Mouse (Mus musculus) spleen, postnatal 10 days (tissue): ENCODE data around the gene H2al1f.
"Not testable (repeated sequence)": the region's sequence is repeated elsewhere in the genome, so short reads cannot be mapped to it uniquely, and the experiment has no call there.

Source experiments
- DNase-seq, 2 experiments: peaks; one replicate each; pipeline ENCODE4 v3.0.0; 2021 to 2022; ENCODE audit warnings: low spot score in 2 of 2

The H2al1f gene

GRCm38 (mm10) chrX:11314858-11315257 lies at the start of gene H2al1f:
Gene H2al1f, plus strand, starts transcription at chrX:11315158.
- not testable (repeated sequence) for DNase-seq

GRCm38 (mm10) chrX:11267791-11268190 lies 47.2 kb upstream of the H2al1f start:
- DNase-seq = no peak

- no peak for DNase-seq
Observed at GRCm38 (mm10) chrX:11269074-11269473, 45.9 kb upstream of the H2al1f start.

GRCm38 (mm10) chrX:11273190-11273589 lies 41.8 kb upstream of the H2al1f start:
- DNase-seq = no peak

- DNase-seq = no peak
Observed at GRCm38 (mm10) chrX:11277083-11277482, 37.9 kb upstream of the H2al1f start.

GRCm38 (mm10) chrX:11280741-11281140 lies 34.2 kb upstream of the H2al1f start:
- DNase-seq = no peak

GRCm38 (mm10) chrX:11288306-11288882 lies 26.6 kb upstream of the H2al1f start:
- no peak for DNase-seq

- DNase-seq = no peak
Observed at GRCm38 (mm10) chrX:11289244-11289643, 25.7 kb upstream of the H2al1f start.

- not testable (repeated sequence) for DNase-seq
Observed at GRCm38 (mm10) chrX:11298957-11299356, 16.0 kb upstream of the H2al1f start, which contains the start of gene H2al1a. Gene H2al1a, plus strand, starts transcription at chrX:11299257.

- DNase-seq = not testable (repeated sequence)
Observed at GRCm38 (mm10) chrX:11302132-11302531, 12.8 kb upstream of the H2al1f start, which contains the start of gene H2al1b. Gene H2al1b, plus strand, starts transcription at chrX:11302432.

GRCm38 (mm10) chrX:11305355-11305754 lies 9.6 kb upstream of the H2al1f start, which contains the start of gene H2al1c:
Gene H2al1c, plus strand, starts transcription at chrX:11305655.
- not testable (repeated sequence) for DNase-seq

GRCm38 (mm10) chrX:11308524-11308923 lies 6.4 kb upstream of the H2al1f start, which contains the start of gene H2al1d:
Gene H2al1d, plus strand, starts transcription at chrX:11308824.
- not testable (repeated sequence) for DNase-seq

GRCm38 (mm10) chrX:11311634-11312033 lies 3.3 kb upstream of the H2al1f start, which contains the start of gene H2al1e:
Gene H2al1e, plus strand, starts transcription at chrX:11311934.
- DNase-seq = not testable (repeated sequence)

- not testable (repeated sequence) for DNase-seq
Observed at GRCm38 (mm10) chrX:11317956-11318355, 3.0 kb downstream of the H2al1f start, which contains the start of gene H2al1g. Gene H2al1g, plus strand, starts transcription at chrX:11318256.

- not testable (repeated sequence) for DNase-seq
Observed at GRCm38 (mm10) chrX:11321192-11321591, 6.2 kb downstream of the H2al1f start, which contains the start of gene H2al1h. Gene H2al1h, plus strand, starts transcription at chrX:11321492.

GRCm38 (mm10) chrX:11324359-11324758 lies 9.4 kb downstream of the H2al1f start, which contains the start of gene H2al1i:
Gene H2al1i, plus strand, starts transcription at chrX:11324659.
- DNase-seq = not testable (repeated sequence)

- not testable (repeated sequence) for DNase-seq
Observed at GRCm38 (mm10) chrX:11327522-11327921, 12.6 kb downstream of the H2al1f start, which contains the start of gene H2al1j. Gene H2al1j, plus strand, starts transcription at chrX:11327822.

- DNase-seq = no peak
Observed at GRCm38 (mm10) chrX:11345762-11346161, 30.8 kb downstream of the H2al1f start.

- DNase-seq = no peak
Observed at GRCm38 (mm10) chrX:11346756-11347155, 31.8 kb downstream of the H2al1f start.

- DNase-seq = no peak
Observed at GRCm38 (mm10) chrX:11360823-11361222, 45.9 kb downstream of the H2al1f start.

- no peak for DNase-seq
Observed at GRCm38 (mm10) chrX:11361261-11361660, 46.3 kb downstream of the H2al1f start.

- no peak for DNase-seq
Observed at GRCm38 (mm10) chrX:11363890-11364289, 48.9 kb downstream of the H2al1f start.
